Mouse (Mus musculus) adrenal gland, postnatal 25 days (tissue): ENCODE data around the gene Ost4. TPM values are rescaled to one million over a fixed set of nuclear protein-coding genes. Genes with fewer than 3 reads are reported as not detected.

Experiments
- total RNA-seq: library from RNA; stranded (reverse); gene quantifications from 2 replicates; pipeline ENCODE4 v1.2.3, GENCODE M21; 2021

The Ost4 gene
- total RNA-seq, 1 experiment from 2014 or later, result 207 TPM

Other genes with a start within 250 kb of the Ost4 start
- gene Cenpa, start 241.0 kb downstream of the Ost4 start, total RNA-seq, result 15.1 and 19.2 TPM in 2 replicates
- 0.57 and 1.3 TPM in 2 replicates for gene Dpysl5, start 196.2 kb downstream of the Ost4 start, total RNA-seq
- gene Mapre3, start 93.1 kb downstream of the Ost4 start, total RNA-seq, result 51.8 and 62.9 TPM in 2 replicates
- 49.2 and 52.8 TPM in 2 replicates for gene Tmem214, start 39.8 kb downstream of the Ost4 start, total RNA-seq
- 12.1 and 17.3 TPM in 2 replicates for gene Agbl5, start 19.1 kb downstream of the Ost4 start, total RNA-seq
- 41.3 and 57.2 TPM in 2 replicates for gene Emilin1, start 5.6 kb upstream of the Ost4 start, total RNA-seq
- gene Khk, start 13.6 kb upstream of the Ost4 start, total RNA-seq, result 28.5 and 58.5 TPM in 2 replicates
- 1.0 TPM in 1 of 2 replicates, not detected in the other for gene Cgref1, start 37.8 kb upstream of the Ost4 start, total RNA-seq
- gene Preb, start 52.6 kb upstream of the Ost4 start, total RNA-seq, result 131 TPM in 2 replicates
- gene Tcf23, start 60.9 kb upstream of the Ost4 start, total RNA-seq, result 0.70 and 1.3 TPM in 2 replicates
- gene Atraid, start 140.5 kb upstream of the Ost4 start, total RNA-seq, result 136 and 139 TPM in 2 replicates
- gene Slc5a6, start 141.1 kb upstream of the Ost4 start, total RNA-seq, result 26.4 and 32.1 TPM in 2 replicates
- gene Cad, start 147.0 kb upstream of the Ost4 start, total RNA-seq, result 28.3 and 29.1 TPM in 2 replicates
- not detected in 2 replicates for gene Dnajc5g, start 198.5 kb upstream of the Ost4 start, total RNA-seq
- gene Slc30a3, start 200.4 kb upstream of the Ost4 start, total RNA-seq, result not detected in 2 replicates
- not detected in 2 replicates for gene Trim54, start 208.9 kb upstream of the Ost4 start, total RNA-seq
- gene Ucn, start 231.0 kb upstream of the Ost4 start, total RNA-seq, result not detected in 2 replicates
- 60.3 and 66.6 TPM in 2 replicates for gene Mpv17, start 246.5 kb upstream of the Ost4 start, total RNA-seq